Mouse (Mus musculus): ENCODE measurements around the gene Plscr3.

Gene Plscr3

GRCm38 (mm10) chr11:69895291-69895690 is 49.1 kb downstream of the Plscr3 start, which contains the start of gene Acap1:
Acap1 (minus strand) TSS chr11:69895539.
- DNase-seq (ENCODE audit: low spot score), result no peak

- no peak for DNase-seq (ENCODE audit: low spot score)
These were observed 53.7 kb downstream of the Plscr3 start for GRCm38 (mm10) chr11:69899870-69900269.

- peak; percentile 84 for DNase-seq (ENCODE audit: low spot score)
These were observed 54.6 kb downstream of the Plscr3 start, which contains the start of the genes 2810408A11Rik and Neurl4 for GRCm38 (mm10) chr11:69900471-69901405. 2810408A11Rik (minus strand) TSS chr11:69900987. Neurl4 (plus strand) TSS chr11:69901072.

- DNase-seq (ENCODE audit: low spot score), result peak; percentile 90
These were observed 55.2 kb downstream of the Plscr3 start for GRCm38 (mm10) chr11:69901406-69901846.
